Mouse (Mus musculus): Measurements from ENCODE around the gene Got2.

Gene Got2

DNA sequence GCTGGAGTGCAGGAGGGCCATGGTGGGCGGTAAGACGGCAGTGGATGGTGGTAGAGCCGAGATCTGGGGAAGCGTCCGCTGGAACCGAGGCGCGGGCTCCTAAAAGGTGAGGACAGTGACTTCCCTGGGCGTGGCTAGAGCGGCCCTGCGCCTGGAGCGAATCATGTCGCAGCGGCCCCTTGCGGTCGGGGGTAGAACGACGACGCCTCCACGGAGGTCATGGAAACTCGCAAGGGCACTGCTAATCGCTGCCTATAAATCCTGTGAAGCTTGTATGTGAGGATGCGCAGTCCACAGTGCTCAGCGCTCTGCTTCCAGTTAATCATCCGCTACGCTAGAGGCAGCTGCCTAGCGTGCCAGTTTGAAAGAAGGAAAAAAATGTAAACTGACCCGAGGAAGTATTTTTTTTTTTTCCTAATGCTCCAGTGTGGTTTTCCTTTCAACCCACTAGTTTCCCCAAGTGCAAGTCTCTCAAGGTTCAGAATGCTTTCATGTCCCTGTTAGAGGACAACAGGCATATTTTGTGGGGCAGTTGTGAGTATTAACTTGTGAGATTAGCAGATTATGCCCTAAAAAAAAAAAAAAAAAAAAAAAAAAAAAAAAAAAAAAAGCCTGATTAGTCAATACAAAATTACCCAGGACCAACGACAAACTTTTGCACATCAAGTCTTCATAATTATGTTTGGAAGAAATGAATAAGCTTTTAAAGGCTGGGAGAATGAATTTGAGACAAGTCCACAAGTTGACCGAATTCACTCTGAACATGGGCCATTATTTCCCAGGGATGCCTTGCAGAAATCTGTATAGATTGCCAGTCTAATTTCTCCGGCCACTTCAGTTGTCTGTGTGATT lies at the start of gene Got2:
Gene Got2, minus strand, starts transcription at position 263 of the 852 bp plus-strand sequence.
- peak; percentile 87 for DNase-seq (ENCODE audit: low spot score)

DNA sequence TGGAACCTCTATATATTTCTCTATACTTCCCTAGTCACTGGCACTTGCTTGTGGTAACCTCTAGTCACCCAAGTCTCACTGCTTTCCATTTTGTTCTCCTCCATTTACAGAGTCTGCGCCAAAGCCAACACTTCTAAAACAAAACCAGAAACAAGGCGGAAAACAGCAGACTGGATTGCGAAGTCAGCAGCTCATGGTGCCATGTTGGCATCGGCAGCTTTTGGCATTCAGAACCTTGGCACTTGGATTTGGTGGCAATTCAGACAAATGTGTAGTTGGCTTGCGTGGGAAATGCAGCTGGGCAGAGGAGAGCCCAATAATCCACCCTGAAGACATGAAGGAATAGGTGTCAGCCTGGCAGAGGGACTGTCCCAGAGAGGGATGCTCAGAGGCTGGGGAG lies 44.5 kb upstream of the Got2 start:
- no peak for DNase-seq (ENCODE audit: low spot score)

DNA sequence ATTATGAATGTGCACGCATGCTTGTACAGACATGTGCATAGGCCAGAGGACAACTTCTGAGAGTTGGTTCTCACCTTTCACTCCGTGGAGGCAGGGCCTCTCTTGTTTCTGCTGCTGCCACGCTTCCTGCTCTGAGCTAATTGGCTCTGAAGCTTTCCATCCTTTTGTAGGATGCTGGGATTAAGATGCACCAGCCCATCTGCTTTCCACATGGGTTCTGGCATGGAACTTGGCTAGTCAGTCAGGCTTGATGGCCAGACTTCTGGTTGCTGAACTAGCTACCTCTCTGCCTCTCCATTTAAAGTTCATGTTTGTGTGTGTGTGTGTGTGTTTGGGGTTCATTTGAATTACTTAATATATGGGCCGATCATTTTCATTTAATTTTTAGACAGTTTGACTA lies 41.5 kb upstream of the Got2 start:
- DNase-seq (ENCODE audit: low spot score): no peak

- DNase-seq (ENCODE audit: low spot score): peak; percentile 15
Measured at GRCm38 (mm10) chr8:95916106-95916505, 27.8 kb upstream of the Got2 start.

- peak; percentile 39 for DNase-seq (ENCODE audit: low spot score)
Measured at GRCm38 (mm10) chr8:95914905-95915643, 26.7 kb upstream of the Got2 start.

- DNase-seq (ENCODE audit: low spot score): no peak
Measured at GRCm38 (mm10) chr8:95911240-95911639, 22.9 kb upstream of the Got2 start.

DNA sequence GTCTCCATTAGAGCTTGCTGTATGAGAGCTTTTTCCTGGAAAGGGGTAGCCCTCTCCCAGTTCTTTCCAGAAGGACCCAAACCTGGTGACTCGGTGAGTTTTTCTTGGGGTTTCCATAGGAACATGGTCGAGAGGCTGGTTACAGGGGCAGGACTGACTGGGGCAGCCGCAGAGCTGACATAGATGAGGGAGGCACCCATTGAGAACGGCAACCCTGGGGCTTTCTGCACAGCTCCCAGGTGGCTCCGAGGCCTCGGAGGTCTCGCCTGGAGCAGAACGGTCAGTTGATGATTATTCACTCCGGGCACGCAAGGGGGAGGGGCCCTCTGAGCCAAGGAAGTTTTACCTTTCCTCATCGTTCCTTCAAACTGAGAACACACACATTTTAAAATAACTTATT lies 19.5 kb upstream of the Got2 start:
- no peak for DNase-seq (ENCODE audit: low spot score)

GRCm38 (mm10) chr8:95906738-95907137 lies 18.4 kb upstream of the Got2 start:
- no peak for DNase-seq (ENCODE audit: low spot score)

DNA sequence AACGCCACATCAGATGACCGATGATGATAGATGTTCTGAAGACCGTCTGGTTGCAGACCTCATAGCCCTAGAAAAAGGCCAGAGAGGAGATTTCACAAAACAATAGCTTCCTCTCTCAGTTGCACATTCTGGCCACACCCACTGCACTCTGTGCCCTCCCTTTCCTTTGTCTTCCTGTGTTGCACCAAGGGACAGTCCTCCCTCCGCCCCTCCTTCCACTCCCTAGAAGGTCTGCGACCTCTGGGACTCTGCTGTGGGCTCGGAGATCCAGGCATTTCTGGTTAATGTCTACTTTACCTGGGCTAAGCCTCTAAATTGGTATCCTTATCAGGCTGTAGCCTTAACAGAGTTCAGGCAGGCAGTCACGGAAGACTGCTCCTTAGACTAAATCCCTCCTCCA lies 13.5 kb upstream of the Got2 start:
- DNase-seq (ENCODE audit: low spot score): no peak

DNA sequence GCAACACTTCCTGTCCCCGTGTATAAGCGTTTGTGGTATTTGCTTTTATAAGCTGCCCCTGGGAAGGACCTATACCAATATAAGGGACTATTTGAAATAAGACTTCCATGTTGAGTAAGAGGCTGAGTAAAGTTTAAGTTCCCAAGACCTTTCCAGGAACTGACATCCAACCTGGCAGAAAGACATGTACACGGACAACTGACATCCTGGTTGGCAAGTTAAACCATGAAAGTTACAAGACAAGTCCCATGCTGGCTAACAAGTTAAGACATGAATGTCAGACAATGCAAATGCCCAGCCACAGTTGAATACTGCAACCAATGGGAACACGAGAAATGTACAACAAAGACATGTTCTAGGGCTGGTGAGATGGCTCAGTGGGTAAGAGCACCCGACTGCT lies 5.4 kb upstream of the Got2 start:
- DNase-seq (ENCODE audit: low spot score): no peak

DNA sequence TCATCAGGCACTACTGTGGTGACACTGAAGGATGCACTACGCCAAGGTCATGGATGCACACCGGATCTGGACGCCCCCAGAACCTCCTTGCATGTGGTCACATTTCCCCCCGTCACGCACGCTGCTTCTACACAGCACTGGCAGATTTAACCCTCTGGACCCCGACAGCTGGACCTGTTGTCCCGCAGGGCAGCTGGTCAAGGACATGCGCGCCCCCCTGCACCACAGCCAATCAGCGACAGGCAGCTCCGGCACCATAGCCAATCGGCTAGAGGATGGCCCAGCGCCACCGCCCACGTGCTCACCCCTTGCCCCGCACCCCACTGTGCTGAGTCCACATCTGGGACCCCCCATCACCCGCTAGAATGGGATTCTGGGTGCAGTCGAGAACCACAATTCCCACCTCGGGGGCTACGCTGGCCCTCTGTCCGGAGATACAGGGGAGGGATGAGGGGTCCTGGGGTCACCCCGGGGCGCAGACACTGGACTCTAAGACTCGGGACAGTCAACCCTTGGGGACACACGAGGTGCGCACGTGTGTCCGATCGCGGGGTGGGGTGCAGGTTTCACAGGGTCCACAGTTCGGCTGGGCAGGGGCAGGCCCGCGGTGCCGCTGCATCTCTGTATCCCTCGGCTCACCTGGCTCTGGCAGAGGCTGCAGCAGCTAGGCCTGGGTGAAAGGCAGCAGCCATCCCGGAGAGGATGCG lies 616 bp downstream of the Got2 start:
- DNase-seq (ENCODE audit: low spot score): peak; percentile 76

GRCm38 (mm10) chr8:95886647-95887577 lies 1.4 kb downstream of the Got2 start:
- DNase-seq (ENCODE audit: low spot score): peak; percentile 57

DNA sequence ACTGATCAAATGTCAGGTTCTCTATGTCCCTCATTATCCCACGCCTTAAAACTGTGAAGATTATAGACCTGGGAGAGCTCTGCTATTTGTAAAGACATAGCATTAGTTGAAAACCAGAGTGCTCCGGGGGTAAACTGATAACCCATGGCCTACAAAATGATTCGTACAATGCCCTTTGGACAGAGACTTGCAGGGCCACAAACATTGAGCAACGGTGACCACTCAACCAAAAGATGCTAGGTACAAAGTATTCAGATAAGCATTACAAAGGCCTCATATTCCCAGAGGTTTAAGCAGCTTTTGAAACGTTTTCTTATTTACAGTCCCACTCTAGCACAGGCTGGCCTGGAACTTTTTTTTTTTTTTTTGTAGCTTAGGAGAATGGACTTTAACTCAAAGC lies 2.4 kb downstream of the Got2 start:
- no peak for DNase-seq (ENCODE audit: low spot score)

- DNase-seq (ENCODE audit: low spot score): no peak
Measured at GRCm38 (mm10) chr8:95885271-95885841, 3.0 kb downstream of the Got2 start.

- no peak for DNase-seq (ENCODE audit: low spot score)
Measured at GRCm38 (mm10) chr8:95884491-95884890, 3.9 kb downstream of the Got2 start.

DNA sequence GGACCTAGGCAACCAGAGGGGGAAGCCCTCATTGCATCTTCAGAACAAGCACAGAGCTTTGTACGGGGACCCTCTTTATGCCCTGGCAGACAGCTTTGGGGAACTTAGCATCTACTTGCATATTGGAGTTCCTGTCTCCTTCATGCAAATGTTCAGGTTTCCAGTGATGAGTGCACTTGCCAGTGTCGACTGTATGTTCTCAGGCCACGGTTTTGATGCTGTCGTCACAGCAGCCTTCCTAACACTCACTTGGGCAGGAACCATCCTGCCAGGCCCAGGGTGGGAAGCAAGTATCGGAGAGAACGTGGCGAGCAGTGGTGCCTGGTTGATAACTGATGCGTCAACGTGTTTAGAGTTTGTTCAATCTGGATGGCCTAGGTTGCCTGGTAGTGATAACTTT lies 6.2 kb downstream of the Got2 start:
- no peak for DNase-seq (ENCODE audit: low spot score)

DNA sequence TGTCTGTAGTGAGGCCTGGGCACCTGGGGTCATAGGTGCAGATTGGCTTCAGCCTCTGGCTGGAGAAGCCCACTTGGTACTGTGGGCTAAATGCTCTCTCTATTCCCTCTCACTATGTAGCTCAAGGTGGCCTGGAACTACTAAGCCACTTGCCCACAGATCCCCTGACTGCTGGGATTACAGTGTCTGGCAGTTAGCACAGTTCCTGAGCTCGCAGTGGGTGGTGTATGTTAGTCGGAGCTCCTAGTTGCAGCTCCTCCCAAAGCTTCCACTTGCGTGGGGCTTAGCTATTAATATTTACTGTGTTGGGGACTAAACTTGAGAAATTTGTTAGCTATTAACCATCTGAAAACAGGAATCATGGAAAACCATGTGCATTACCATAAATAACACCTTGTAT lies 6.8 kb downstream of the Got2 start:
- no peak for DNase-seq (ENCODE audit: low spot score)

DNA sequence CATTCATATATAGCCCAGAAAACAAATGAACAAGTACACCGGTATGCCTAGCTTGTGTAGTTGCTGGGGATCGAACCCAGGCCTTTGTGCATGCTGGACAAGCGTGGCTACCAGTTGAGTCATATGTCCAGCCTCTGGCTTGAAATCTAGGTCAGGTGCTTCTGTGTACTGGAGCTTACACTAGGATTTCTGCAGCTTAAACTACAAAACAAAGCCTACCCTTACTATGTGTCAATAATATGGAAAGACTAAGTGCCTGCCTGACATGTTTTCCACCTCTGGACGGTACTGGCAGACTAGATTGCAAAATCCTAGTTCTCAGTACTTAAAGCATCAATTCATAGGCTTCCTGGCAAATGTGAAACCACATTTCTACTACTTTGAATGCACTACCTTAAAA lies 8.5 kb downstream of the Got2 start:
- DNase-seq (ENCODE audit: low spot score): no peak

- DNase-seq (ENCODE audit: low spot score): peak; percentile 87
Measured at GRCm38 (mm10) chr8:95878176-95878962, 10.0 kb downstream of the Got2 start.

- no peak for DNase-seq (ENCODE audit: low spot score)
Measured at GRCm38 (mm10) chr8:95875270-95875669, 13.1 kb downstream of the Got2 start.
